Mouse (Mus musculus) midbrain, embryonic 15.5 days (tissue): ENCODE results near the gene Ifne. TPM values are rescaled to one million over a fixed set of nuclear protein-coding genes. Genes with fewer than 3 reads are reported as not detected.

ENCODE experiments used
- microRNA counts: library from miRNA; unstranded; fragments of <30 nt; microRNA quantifications from one replicate; lab custom pipeline; 2016
- microRNA-seq: library from miRNA; unstranded; fragments of <30 nt; microRNA quantifications from one replicate; pipeline ENCODE4, GENCODE M21; 2016
- polyA plus RNA-seq: library from polyadenylated mRNA; unstranded; fragments of >200 nt; fragmentation: Nextera tagmentation; extraction: Ambion mirVana; gene quantifications from 2 replicates; pipeline ENCODE4 v1.2.1, GENCODE M21; 2015

Ifne gene
- polyA plus RNA-seq, 1 experiment from 2014 or later = not detected

MicroRNAs within 50 kb of the gene (microRNA counts, 519-probe panel; counts per million panel counts)
- microRNA mmu-miR-31 (lab: Ali Mortazavi, UCI) = 2,169 counts per million, percentile 27 among the panel's probes with 10 or more counts

Small RNA genes within 50 kb of the gene (microRNA-seq; reads per million reads assigned to microRNA genes)
- gene Mir31 = 69.1 reads per million, percentile 51 among the genes with 10 or more reads in this experiment

Other genes starting within 250 kb of the Ifne start
- gene C87499, start 245.8 kb downstream of the Ifne start, polyA plus RNA-seq = not detected in 2 replicates
- gene Ifna13, start 235.7 kb downstream of the Ifne start, polyA plus RNA-seq = not detected in 2 replicates
- not detected in 2 replicates for gene Ifna16, start 203.3 kb downstream of the Ifne start, polyA plus RNA-seq
- not detected in 2 replicates for gene Ifna2, start 196.3 kb downstream of the Ifne start, polyA plus RNA-seq
- not detected in 2 replicates for gene Ifnab, start 188.8 kb downstream of the Ifne start, polyA plus RNA-seq
- 1.2 and 1.6 TPM in 2 replicates for gene Gm26566, start 158.4 kb downstream of the Ifne start, polyA plus RNA-seq
- 112 and 117 TPM in 2 replicates for gene Klhl9, start 157.7 kb downstream of the Ifne start, polyA plus RNA-seq
- gene Gm13271, start 125.3 kb downstream of the Ifne start, polyA plus RNA-seq = not detected in 2 replicates
- gene Gm13283, start 120.1 kb downstream of the Ifne start, polyA plus RNA-seq = not detected in 2 replicates
- not detected in 2 replicates for gene Gm13290, start 106.4 kb downstream of the Ifne start, polyA plus RNA-seq
- gene Gm13289, start 103.3 kb downstream of the Ifne start, polyA plus RNA-seq = not detected in 2 replicates
- gene Gm13272, start 100.4 kb downstream of the Ifne start, polyA plus RNA-seq = not detected in 2 replicates
- 0.14 and 0.17 TPM in 2 replicates for gene Ifnz, start 98.1 kb downstream of the Ifne start, polyA plus RNA-seq
- not detected in 2 replicates for gene Gm13276, start 94.5 kb downstream of the Ifne start, polyA plus RNA-seq
- not detected in 2 replicates for gene Gm13277, start 91.6 kb downstream of the Ifne start, polyA plus RNA-seq
- gene Gm13278, start 88.7 kb downstream of the Ifne start, polyA plus RNA-seq = not detected in 2 replicates
- not detected in 2 replicates for gene Gm13275, start 85.7 kb downstream of the Ifne start, polyA plus RNA-seq
- not detected in 2 replicates for gene Gm13279, start 82.8 kb downstream of the Ifne start, polyA plus RNA-seq
- gene Gm13285, start 80.5 kb downstream of the Ifne start, polyA plus RNA-seq = not detected in 2 replicates
- gene Gm13287, start 76.9 kb downstream of the Ifne start, polyA plus RNA-seq = not detected in 2 replicates
- not detected in 2 replicates for gene Gm13288, start 74.7 kb downstream of the Ifne start, polyA plus RNA-seq
- gene Ifna7, start 64.0 kb downstream of the Ifne start, polyA plus RNA-seq = not detected in 2 replicates
- not detected in 2 replicates for gene Ifna11, start 60.2 kb downstream of the Ifne start, polyA plus RNA-seq
- not detected in 2 replicates for gene Ifna6, start 52.8 kb downstream of the Ifne start, polyA plus RNA-seq
- gene Ifna5, start 44.7 kb downstream of the Ifne start, polyA plus RNA-seq = not detected in 2 replicates
- not detected in 2 replicates for gene Ifna4, start 38.3 kb downstream of the Ifne start, polyA plus RNA-seq
- gene Ifna1, start 30.1 kb downstream of the Ifne start, polyA plus RNA-seq = not detected in 2 replicates